Mouse (Mus musculus) testis, postnatal 14 days (tissue): ENCODE measurements around the gene Ccdc28a.

Experiments used
- DNase-seq: peaks from one replicate; pipeline ENCODE4 v3.0.0; 2021; ENCODE audit warnings: low spot score

Ccdc28a gene

DNA sequence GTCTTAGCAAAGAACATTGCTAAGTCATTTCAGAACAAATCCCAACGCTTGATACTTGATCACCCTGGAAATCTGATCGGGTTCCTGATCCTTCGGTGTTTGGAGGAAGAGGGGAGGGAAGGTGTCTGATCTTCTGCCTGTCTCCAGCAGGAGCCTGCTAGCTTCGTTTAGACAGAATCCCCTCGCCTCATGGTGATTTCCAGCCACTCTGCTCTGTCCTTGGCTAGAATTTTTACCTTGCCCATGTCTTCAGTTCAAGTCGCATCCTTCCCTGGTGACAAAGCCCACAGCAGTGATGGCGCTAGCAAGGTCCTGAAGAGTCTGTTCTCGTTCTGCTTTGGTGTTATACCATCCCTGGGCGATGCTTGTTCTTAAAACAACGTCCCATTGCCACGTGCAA lies 40.6 kb downstream of the Ccdc28a start:
- no peak for DNase-seq

DNA sequence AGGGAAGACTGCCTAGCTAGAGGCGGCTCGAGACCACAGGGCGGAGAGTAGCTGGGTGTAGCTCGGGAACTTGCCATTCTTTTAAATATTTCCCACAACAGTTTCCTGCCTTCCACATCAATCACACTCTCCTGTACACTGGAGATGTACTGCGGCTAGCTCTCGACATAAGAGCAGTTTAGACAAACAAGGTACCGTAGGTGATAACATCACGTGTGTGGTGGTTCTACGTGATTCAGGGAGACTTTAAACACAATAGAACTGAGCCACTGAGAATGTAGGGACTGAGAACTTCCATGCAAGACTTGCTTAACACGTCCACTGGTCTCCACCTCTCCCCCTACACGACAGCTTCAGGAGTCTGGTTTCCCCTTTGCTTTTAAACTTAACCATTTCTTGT lies 41.6 kb downstream of the Ccdc28a start:
- DNase-seq: no peak

DNA sequence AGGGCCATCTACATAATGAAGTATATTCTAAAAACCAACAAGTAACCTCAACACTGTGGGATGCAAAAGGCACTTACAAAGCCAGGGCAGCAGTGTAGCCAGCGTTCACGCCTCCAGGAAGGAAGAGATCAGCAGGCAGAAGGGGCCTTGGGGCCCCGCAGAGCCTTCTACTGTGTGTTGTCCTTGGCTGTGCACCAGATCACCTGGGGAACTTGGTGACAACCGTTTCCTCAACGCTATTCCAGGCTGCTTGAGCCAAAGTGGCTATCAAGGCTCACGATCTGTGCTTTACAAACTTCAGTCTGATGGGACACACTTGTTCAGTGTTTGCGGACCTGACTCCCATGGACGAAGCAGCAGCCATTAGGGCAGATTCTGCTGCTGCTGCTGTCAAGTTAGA lies 43.1 kb downstream of the Ccdc28a start:
- DNase-seq: no peak

DNA sequence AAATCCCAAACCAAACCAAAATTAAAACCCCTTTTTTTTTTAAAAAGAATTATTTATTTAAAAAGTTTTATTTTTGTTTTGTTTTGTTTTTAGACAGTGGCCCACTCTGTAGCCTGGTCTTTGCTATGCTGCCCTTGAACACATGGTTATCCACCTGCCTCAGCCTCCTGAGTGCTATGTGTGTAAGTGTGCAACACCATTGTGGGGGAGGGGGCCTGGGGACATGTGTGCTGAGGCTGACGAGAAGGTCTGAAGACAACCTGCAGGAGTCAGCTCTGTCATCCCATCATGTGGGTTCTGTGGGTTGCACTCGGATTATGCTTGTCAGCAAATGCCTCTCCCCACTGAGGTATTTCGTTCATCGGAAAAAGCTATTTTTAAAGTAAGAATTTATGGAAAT lies 45.3 kb downstream of the Ccdc28a start:
- DNase-seq: no peak

DNA sequence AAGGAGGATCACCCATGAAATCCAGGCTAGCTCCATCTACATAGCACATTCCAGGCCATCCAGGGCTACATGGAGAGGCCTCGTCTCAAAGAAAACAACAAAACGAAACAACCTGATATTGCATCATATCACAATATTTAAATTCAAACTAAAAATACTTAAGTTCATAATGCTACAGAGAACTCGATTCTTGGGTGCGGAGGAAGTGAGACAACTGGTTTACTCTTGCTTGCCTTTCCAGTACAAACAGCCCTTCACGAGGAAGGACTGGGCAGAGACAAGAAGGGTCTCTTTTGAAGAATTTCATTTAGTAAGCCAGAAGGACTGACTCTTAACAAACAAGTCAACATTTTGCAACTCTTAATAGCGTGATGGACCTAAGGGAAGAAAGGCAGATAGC lies 46.2 kb downstream of the Ccdc28a start:
- no peak for DNase-seq

DNA sequence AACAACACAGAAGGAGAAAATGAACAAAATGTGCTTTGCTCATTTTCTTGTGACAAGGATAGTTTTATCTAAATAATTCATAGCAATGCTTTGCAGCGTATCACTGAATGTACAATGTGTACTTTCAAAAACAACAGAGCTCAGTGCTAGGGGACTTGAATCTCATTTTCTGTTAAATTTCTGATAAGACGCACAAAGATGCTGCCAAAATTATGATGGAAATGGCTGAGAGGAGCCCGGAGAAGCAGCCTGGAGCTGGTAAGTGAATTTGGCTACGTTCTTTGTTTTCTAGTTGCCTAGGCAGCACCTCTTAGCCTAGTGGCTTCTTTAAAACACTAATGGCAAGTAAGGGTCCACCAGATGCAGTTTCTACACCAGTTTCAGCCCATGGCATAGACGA lies 52.6 kb downstream of the Ccdc28a start:
- peak; percentile 65 for DNase-seq

DNA sequence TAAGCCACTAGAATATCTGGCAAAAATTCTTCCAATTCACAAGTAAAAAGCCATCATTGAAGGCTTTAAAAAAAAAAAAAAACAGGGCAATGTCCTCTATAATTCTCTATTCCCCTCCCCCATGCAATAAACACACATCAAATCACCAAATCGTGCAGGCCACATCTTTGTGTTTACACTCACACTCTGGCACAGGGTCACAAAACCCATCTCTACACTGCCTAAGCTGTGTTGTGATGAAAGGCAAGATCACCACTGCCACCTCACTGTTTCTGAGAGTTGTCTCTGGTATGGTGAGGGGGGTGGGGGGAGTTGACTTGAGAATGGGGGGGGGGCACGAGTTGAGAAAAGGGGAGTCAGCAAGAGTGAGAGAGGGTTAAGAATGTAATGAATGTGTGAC lies 57.5 kb downstream of the Ccdc28a start:
- no peak for DNase-seq

DNA sequence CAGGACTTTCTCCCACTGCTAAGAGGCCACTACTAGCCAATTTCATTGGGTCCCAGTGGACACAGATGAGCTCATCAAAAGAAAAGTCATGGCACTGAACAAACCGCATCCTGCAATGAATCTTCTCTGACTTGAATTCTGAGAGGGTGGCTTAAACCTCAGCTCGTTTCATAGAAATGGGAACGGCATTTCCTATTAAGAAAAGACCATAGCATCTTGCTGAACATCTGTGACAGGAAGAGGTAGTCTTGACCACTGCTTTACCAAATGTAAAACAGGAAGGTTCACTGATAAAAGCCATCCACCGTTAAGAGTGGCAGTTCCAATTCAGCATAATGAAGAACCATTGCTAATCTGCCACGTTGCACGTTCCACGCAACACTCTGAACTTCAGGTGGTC lies 58.1 kb downstream of the Ccdc28a start:
- DNase-seq: no peak

DNA sequence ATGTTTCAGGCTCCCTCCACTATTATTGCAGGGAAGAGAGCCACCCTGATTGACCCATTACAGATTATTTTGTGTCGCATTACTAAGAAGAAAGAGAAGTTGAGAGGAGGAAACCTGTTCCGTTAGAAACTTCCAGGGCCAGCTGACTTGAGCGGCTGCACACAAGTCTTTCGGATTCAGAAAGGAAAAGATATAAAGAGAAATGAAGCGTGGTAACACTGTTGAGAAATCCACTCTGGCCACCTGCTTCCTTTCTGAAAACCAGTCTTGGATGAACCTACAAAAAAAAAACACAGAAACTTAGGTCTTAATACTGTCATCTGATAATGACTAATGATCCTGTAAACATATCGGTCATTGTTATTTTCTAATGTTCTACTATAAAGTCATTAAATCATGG lies 59.7 kb downstream of the Ccdc28a start:
- DNase-seq: no peak
